Mouse (Mus musculus) liver, embryonic 16.5 days (tissue): ENCODE measurements around the gene Vps4b. TPM values are rescaled to one million over a fixed set of nuclear protein-coding genes. Genes with fewer than 3 reads are reported as not detected.

Source experiments
- ATAC-seq: fragments of 200-750 bp; cut with Nextera tagmentation; 2 replicates; pipeline ENCODE4 v1.8.0; 2017; ENCODE audit warnings: low read depth, mild to moderate bottlenecking, moderate number of reproducible peaks, moderate library complexity
- H3K27ac ChIP-seq: fragments of 300-500 bp; sonication (generic); 2 replicates; pipeline ENCODE4 v1.5.1; 2014; ENCODE audit warnings: mild to moderate bottlenecking, low read length
- H3K27me3 ChIP-seq: fragments of 300-500 bp; sonication (generic); 2 replicates; pipeline ENCODE4 v1.6.1; 2014; ENCODE audit warnings: low read depth, low read length, mixed read lengths; ENCODE audit not compliant: control insufficient read depth, insufficient read depth
- H3K36me3 ChIP-seq: fragments of 300-500 bp; sonication (generic); 2 replicates; pipeline ENCODE4 v1.6.1; 2014; ENCODE audit warnings: mild to moderate bottlenecking; ENCODE audit not compliant: control insufficient read depth, insufficient read depth
- H3K4me1 ChIP-seq: fragments of 300-500 bp; sonication (generic); 2 replicates; pipeline ENCODE4 v1.6.1; 2014; ENCODE audit warnings: low read depth, low read length, mixed read lengths; ENCODE audit not compliant: control insufficient read depth
- H3K4me2 ChIP-seq: fragments of 300-500 bp; sonication (generic); 2 replicates; pipeline ENCODE4 v1.6.1; 2014; ENCODE audit warnings: low read depth, low read length, mixed read lengths
- H3K4me3 ChIP-seq: fragments of 300-500 bp; sonication (generic); 2 replicates; pipeline ENCODE4 v1.5.1; 2014; ENCODE audit warnings: low read depth, mild to moderate bottlenecking, low read length
- H3K9ac ChIP-seq: fragments of 300-500 bp; sonication (generic); 2 replicates; pipeline ENCODE4 v1.6.1; 2014; ENCODE audit warnings: low read depth, low read length
- H3K9me3 ChIP-seq: fragments of 300-500 bp; sonication (generic); replicated peaks from 2 replicates; pipeline ENCODE4 v1.6.1; 2016; ENCODE audit warnings: low read length; ENCODE audit not compliant: control insufficient read depth
- WGBS: fragments of 180-500 bp; shearing (Covaris S2); extraction: QIAGEN DNeasy Blood & Tissue Kit; methylation state at CpG from one replicate; pipeline ENCODE4 v1.1.7; 2014; ENCODE audit not compliant: insufficient replicate concordance; 5-methylcytosine and 5-hydroxymethylcytosine counted together
- polyA plus RNA-seq: library from polyadenylated mRNA; unstranded; fragments of >200 nt; fragmentation: Nextera tagmentation; extraction: Ambion mirVana; gene quantifications from 2 replicates; pipeline ENCODE4 v1.2.1, GENCODE M21; 2015

Gene Vps4b
- polyA plus RNA-seq, 1 experiment from 2014 or later, result 22.6 TPM

DNA sequence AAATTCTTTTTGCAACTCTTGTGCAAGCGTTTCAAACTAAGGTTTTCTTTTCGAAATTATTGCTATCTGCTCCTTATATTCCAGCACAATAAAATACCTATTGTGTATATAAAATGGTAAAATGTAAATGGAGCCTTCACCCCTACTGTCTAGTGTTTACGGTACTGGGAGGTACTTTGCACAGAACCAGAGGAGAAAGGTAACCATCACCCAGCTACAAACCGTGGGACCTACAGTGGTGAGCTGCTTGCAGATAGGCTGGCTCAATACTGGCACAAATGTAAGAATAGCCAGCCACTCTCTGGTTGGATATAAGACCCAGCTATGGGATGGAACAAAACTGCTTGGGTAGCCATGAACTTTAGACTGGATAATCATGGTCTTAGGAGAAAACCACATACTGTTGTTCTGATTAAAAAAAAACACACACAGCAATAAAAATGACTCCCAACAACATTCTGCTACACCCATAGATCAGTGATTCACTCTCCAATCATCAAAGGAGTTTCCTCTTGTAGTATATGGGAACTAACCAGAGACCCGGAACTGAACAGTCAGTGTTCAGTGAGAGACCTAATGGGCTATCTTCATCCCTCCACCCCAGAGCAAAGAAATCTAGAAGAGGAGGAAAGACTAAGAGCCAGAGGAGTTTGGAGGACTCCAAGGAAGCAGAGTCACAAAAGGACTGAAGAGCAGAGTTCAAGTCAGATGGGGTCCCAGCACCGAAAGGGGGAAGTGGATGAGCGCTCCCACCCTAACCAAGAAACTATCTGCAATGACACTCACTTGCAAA is 655 bp upstream of the Vps4b start:
- Histone ChIP-seq H3K9me3 (no peaks in the 10 kb centered on the region), H3K4me3 (peak overlapping the region; percentile 100), H3K27me3 (no peaks in the 10 kb centered on the region), H3K4me2 (peak overlapping the region; percentile 75), H3K27ac (no peak overlapping the region), H3K36me3 (no peaks in the 10 kb centered on the region), H3K9ac (no peak overlapping the region), H3K4me1 (peaks cover 5% of the 10 kb centered on the region)
- ATAC-seq, result no peak
- WGBS, result 57% methylated on average over 7 of the region's 7 CpGs

DNA sequence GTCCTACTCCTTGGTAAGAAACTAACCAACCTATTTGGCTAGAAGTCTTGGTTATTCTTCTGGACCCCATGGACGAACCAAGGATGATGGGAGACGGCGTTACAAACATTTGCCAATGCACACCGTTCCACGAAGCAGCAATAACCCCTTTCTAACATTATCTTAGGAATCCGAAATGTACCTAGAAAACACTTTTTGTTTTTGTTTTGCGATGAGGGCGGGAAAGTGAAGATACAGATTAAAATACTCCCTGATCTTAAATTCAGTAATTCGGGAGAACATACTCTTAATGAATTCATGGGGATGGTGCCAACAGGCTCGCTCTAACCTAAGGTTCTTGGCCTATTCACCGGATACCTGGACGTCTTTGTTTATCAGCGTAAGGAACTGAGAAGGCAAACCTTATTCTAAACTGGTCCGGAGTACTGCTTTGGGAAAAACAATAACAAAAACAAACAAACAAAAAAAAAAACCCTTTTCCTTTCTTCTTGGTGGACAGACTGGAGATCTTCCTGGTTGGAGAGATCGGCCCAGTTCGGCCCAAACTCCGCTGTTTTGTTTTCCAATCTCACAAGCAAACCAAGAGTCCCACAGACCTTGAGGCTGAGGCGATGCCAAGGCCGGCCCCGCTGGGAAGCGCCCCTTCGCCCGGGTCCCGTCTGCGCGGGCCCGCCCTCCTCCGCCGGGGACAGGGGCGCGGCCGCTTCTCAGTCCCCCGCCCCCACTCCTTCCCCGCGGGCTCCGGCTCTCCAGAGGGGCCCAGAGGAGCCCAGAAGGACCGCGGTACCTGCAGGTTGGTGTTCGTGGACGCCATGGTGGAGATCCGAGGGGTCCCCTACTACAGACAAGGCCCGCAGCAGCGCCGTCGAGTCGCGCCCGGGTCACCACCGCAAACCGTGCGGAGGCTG is 640 bp downstream of the Vps4b start:
- no peaks in the 10 kb centered on the region for H3K27me3 ChIP-seq
- peak overlapping the region; percentile 75 for H3K4me2 ChIP-seq
- H3K27ac ChIP-seq, result peak overlapping the region; percentile 91
- peak overlapping the region; percentile 99 for H3K9ac ChIP-seq
- 2% methylated on average over 51 of the region's 51 CpGs for WGBS
- peak overlapping the region; percentile 100 for H3K4me3 ChIP-seq
- H3K9me3 ChIP-seq, result no peaks in the 10 kb centered on the region
- peaks cover 5% of the 10 kb centered on the region for H3K4me1 ChIP-seq
- H3K36me3 ChIP-seq, result no peaks in the 10 kb centered on the region
- ATAC-seq, result peak; percentile 92

DNA sequence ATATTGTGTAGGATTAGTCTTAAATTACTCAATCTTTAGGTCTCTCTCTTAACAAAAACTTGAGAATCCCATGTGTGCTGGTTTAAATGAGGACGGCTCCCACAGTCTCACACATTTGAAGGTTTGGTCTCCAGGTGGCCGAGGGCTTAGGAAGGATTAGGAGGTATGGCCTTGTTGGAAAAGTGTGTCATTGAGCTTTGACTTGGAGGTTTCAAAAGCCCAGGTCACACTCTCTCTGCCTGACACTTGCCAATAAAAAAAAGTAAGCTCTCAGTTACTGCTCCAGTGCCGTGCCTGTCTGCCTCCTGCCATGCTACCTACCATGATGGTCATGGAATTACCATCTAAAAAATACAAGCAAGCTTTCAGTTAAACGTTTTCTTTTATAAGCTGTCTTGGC is 21.6 kb downstream of the Vps4b start:
- WGBS, result 72% methylated on average over 4 of the region's 4 CpGs
- ATAC-seq, result 0 out of 2 replicates have a peak, but pooled peaks have one; percentile 9
- H3K27me3 ChIP-seq, result no peaks in the 10 kb centered on the region
- no peak overlapping the region for H3K9ac ChIP-seq
- peaks cover 25% of the 10 kb centered on the region for H3K36me3 ChIP-seq
- H3K4me1 ChIP-seq, result no peaks in the 10 kb centered on the region
- H3K4me3 ChIP-seq, result no peak overlapping the region
- H3K9me3 ChIP-seq, result no peaks in the 10 kb centered on the region
- no peak overlapping the region for H3K27ac ChIP-seq
- no peak overlapping the region for H3K4me2 ChIP-seq

DNA sequence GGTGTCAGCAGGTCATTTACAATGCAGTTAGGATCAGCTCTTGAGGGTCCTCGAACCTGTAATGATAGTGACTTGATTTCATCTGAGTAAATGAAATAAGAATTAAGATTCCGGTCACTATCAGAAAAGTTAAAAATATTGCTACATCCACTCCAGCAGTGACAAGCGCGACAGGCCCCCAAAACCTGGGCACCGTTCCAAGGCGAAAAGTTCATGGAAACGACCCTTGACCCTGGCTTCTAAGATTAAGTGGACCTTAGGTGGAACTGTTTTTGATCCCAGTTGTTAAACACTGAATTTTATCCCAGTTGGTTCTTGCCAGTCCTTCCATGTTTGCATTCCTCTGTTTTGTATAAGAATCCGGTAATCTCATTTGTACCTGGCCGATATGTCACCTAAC is 22.4 kb downstream of the Vps4b start:
- no peaks in the 10 kb centered on the region for H3K9me3 ChIP-seq
- no peaks in the 10 kb centered on the region for H3K27me3 ChIP-seq
- 72% methylated on average over 9 of the region's 9 CpGs for WGBS
- H3K4me1 ChIP-seq, result no peaks in the 10 kb centered on the region
- H3K36me3 ChIP-seq, result peaks cover 22% of the 10 kb centered on the region
- no peak overlapping the region for H3K27ac ChIP-seq
- no peak overlapping the region for H3K9ac ChIP-seq
- no peak overlapping the region for H3K4me3 ChIP-seq
- H3K4me2 ChIP-seq, result no peak overlapping the region
- peak; percentile 30; the same call in 1 of the 2 replicates for ATAC-seq

GRCm38 (mm10) chr1:106768773-106769172 is 27.8 kb downstream of the Vps4b start:
- Histone ChIP-seq H3K27ac (no peak overlapping the region), H3K27me3 (no peaks in the 10 kb centered on the region), H3K9me3 (no peaks in the 10 kb centered on the region), H3K9ac (no peak overlapping the region), H3K4me3 (no peak overlapping the region), H3K36me3 (peaks cover 27% of the 10 kb centered on the region), H3K4me1 (no peaks in the 10 kb centered on the region), H3K4me2 (no peak overlapping the region)
- no peak for ATAC-seq

- Histone ChIP-seq H3K4me3 (no peak overlapping the region), H3K9me3 (no peaks in the 10 kb centered on the region), H3K36me3 (peaks cover 16% of the 10 kb centered on the region), H3K9ac (no peak overlapping the region), H3K27ac (no peak overlapping the region), H3K4me1 (no peaks in the 10 kb centered on the region), H3K4me2 (no peak overlapping the region), H3K27me3 (no peaks in the 10 kb centered on the region)
- no peak for ATAC-seq
- 83% methylated on average over 8 of the region's 8 CpGs for WGBS
These were observed 30.8 kb downstream of the Vps4b start for GRCm38 (mm10) chr1:106765771-106766170.

GRCm38 (mm10) chr1:106764846-106765245 is 31.7 kb downstream of the Vps4b start:
- Histone ChIP-seq H3K27me3 (no peaks in the 10 kb centered on the region), H3K9ac (no peak overlapping the region), H3K27ac (no peak overlapping the region), H3K4me3 (no peak overlapping the region), H3K9me3 (no peaks in the 10 kb centered on the region), H3K4me1 (no peaks in the 10 kb centered on the region), H3K4me2 (no peak overlapping the region), H3K36me3 (peaks cover 16% of the 10 kb centered on the region)
- no peak for ATAC-seq
- WGBS, result 82% methylated on average over 2 of the region's 2 CpGs

DNA sequence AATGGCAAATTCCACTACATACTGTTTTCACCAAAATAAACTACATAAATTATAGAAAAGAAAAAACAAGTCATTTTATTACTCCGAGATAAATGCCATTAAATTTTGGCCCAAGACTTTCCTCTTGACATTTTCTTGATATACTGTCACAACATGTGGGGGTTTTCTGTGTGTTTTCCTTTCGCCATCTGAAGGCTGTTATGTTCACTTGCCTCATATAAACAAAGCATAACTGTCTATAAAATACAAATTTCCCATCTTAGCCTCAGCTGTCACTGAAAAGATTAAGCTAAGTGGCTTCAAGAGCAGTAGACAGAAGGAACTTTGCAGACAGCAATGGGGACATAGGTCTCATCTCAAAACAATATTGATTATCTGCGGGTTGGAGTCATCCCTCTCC is 32.2 kb downstream of the Vps4b start:
- WGBS, result 73% methylated on average over 3 of the region's 3 CpGs
- ATAC-seq, result no peak
- no peaks in the 10 kb centered on the region for H3K27me3 ChIP-seq

DNA sequence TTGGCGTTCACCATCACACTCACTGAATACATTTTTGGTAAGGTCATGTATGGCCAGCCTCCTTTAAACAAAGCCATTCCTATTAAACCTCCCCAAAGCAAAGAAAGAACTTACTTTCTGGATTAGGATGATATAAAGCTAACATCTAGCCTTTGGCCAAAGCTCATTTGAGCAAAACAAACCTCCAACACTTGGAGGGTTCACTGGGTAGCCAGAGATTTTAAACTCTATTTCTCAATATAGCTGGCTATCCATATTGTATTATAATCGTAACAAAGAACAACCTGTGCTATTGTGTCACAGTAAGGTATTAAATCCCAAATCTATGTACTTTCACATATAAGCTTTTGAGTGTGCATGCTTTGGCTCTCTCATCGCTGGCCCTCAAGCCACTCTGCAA is 35.8 kb downstream of the Vps4b start:
- H3K4me3 ChIP-seq, result no peak overlapping the region
- H3K9ac ChIP-seq, result no peak overlapping the region
- H3K4me1 ChIP-seq, result peaks cover 7% of the 10 kb centered on the region
- 70% methylated on average over 3 of the region's 3 CpGs for WGBS
- H3K27ac ChIP-seq, result no peak overlapping the region
- H3K27me3 ChIP-seq, result no peaks in the 10 kb centered on the region
- H3K4me2 ChIP-seq, result no peak overlapping the region
- no peak for ATAC-seq
- H3K36me3 ChIP-seq, result no peaks in the 10 kb centered on the region
- H3K9me3 ChIP-seq, result no peaks in the 10 kb centered on the region

More for the DNA sequence above, 32.2 kb downstream of the Vps4b start:
- H3K36me3 ChIP-seq, result peaks cover 16% of the 10 kb centered on the region
- no peaks in the 10 kb centered on the region for H3K9me3 ChIP-seq
- H3K9ac ChIP-seq, result no peak overlapping the region
- no peak overlapping the region for H3K4me3 ChIP-seq
- no peak overlapping the region for H3K27ac ChIP-seq
- H3K4me2 ChIP-seq, result no peak overlapping the region
- H3K4me1 ChIP-seq, result no peaks in the 10 kb centered on the region
